Mouse (Mus musculus): Measurements from ENCODE around the gene Ppp1r16b.

GRCm38 (mm10) chr2:158690116-158690515 lies 24.9 kb downstream of the Ppp1r16b start:
- TF ChIP-seq GATA1 (IDR thresholded peaks at IDR 0.05; ENCODE audit: borderline replicate concordance, low read length) (no peak), CTCF (IDR thresholded peaks at IDR 0.05; ENCODE audit: low read depth, low read length) (no peak), TAL1 (conservative IDR thresholded peaks at IDR 0.05; ENCODE audit: low read depth, low read length) (no peak), GATA2 (IDR thresholded peaks at IDR 0.05; ENCODE audit: borderline replicate concordance, low read depth, low read length) (no peak), POLR2AphosphoS5 (IDR thresholded peaks at IDR 0.05; ENCODE audit: insufficient replicate concordance, low read depth, low read length) (no peak)
